Mouse (Mus musculus) heart, adult 2 months (tissue): Measurements from ENCODE around the gene BC035044. TPM values are rescaled to one million over a fixed set of nuclear protein-coding genes. Genes with fewer than 3 reads are reported as not detected.
"Not testable (repeated sequence)": the region's sequence is repeated elsewhere in the genome, so short reads cannot be mapped to it uniquely, and the experiment has no call there.

ENCODE experiments used
- DNase-seq, 2 experiments: peaks; one replicate each; pipeline ENCODE4 v3.0.0; 2021
- H3K27ac ChIP-seq: fragments of 200-600 bp; 2 replicates; pipeline ENCODE4 v1.8.1; 2022
- H3K27me3 ChIP-seq: fragments of 200-500 bp; 2 replicates; pipeline ENCODE4 v1.6.1; 2012; ENCODE audit warnings: mild to moderate bottlenecking, low read length, inconsistent platforms, mixed read lengths; ENCODE audit not compliant: control insufficient read depth, insufficient read depth
- H3K36me3 ChIP-seq: fragments of 200-500 bp; 2 replicates; pipeline ENCODE4 v1.6.1; 2012; ENCODE audit warnings: low read length, inconsistent platforms; ENCODE audit not compliant: control insufficient read depth, insufficient read depth
- H3K4me1 ChIP-seq: fragments of 200-500 bp; 2 replicates; pipeline ENCODE4 v1.6.1; 2011; ENCODE audit warnings: low read length; ENCODE audit not compliant: control insufficient read depth, insufficient read depth
- H3K4me3 ChIP-seq: fragments of 200-600 bp; 2 replicates; pipeline ENCODE4 v1.8.1; 2022
- H3K79me2 ChIP-seq: fragments of 200-500 bp; replicated peaks from 2 replicates; pipeline ENCODE4 v1.6.1; 2012; ENCODE audit warnings: mild to moderate bottlenecking, inconsistent platforms, low read length, moderate library complexity, mixed read lengths; ENCODE audit not compliant: control insufficient read depth, insufficient read depth
- H3K9ac ChIP-seq: fragments of 200-500 bp; 2 replicates; pipeline ENCODE4 v1.6.1; 2012; ENCODE audit warnings: low read depth, mild to moderate bottlenecking, control low read depth, inconsistent platforms, low read length, mixed read lengths
- CTCF ChIP-seq: fragments of 200-600 bp; IDR thresholded peaks from 2 replicates; pipeline ENCODE4 v1.8.1; 2022; ENCODE audit warnings: antibody characterized with exemption, mild to moderate bottlenecking, moderate library complexity
- EP300 ChIP-seq: fragments of 200-500 bp; IDR thresholded peaks from 2 replicates; pipeline ENCODE4 v1.6.1; 2011; ENCODE audit warnings: low read depth, low read length, control low read depth; ENCODE audit not compliant: insufficient read depth
- POLR2A ChIP-seq: fragments of 200-500 bp; IDR thresholded peaks from 2 replicates; pipeline ENCODE4 v1.6.1; 2011; ENCODE audit warnings: mild to moderate bottlenecking, low read depth, low read length, control low read depth; ENCODE audit not compliant: insufficient read depth
- WGBS: fragments of 180-500 bp; shearing (Covaris S2); methylation state at CpG from one replicate; pipeline ENCODE4 v1.1.7; 2018; 5-methylcytosine and 5-hydroxymethylcytosine counted together
- intact Hi-C: fragments of 180-260 bp; cut with DNase I; formaldehyde crosslinking; loops from one replicate; pipeline ENCODE4 v1.15.1; 2025
- microRNA-seq, 2 experiments: library from miRNA; unstranded; fragments of <30 nt; microRNA quantifications; one replicate each; pipeline ENCODE4 v1.2.0; 2021
- polyA plus RNA-seq: library from polyadenylated mRNA; depleted of rRNA; stranded (reverse); fragments of >200 nt; gene quantifications from 2 replicates; pipeline ENCODE4 v1.2.3, GENCODE M21; 2012; rRNA removed
- total RNA-seq, 2 experiments: library from RNA; stranded (reverse); gene quantifications; 2 replicates each; pipeline ENCODE4 v1.2.3; 2021

Gene BC035044
- total and polyA plus RNA-seq, 3 experiments, result 0.35 to 0.47 TPM; not detected in 1

DNA sequence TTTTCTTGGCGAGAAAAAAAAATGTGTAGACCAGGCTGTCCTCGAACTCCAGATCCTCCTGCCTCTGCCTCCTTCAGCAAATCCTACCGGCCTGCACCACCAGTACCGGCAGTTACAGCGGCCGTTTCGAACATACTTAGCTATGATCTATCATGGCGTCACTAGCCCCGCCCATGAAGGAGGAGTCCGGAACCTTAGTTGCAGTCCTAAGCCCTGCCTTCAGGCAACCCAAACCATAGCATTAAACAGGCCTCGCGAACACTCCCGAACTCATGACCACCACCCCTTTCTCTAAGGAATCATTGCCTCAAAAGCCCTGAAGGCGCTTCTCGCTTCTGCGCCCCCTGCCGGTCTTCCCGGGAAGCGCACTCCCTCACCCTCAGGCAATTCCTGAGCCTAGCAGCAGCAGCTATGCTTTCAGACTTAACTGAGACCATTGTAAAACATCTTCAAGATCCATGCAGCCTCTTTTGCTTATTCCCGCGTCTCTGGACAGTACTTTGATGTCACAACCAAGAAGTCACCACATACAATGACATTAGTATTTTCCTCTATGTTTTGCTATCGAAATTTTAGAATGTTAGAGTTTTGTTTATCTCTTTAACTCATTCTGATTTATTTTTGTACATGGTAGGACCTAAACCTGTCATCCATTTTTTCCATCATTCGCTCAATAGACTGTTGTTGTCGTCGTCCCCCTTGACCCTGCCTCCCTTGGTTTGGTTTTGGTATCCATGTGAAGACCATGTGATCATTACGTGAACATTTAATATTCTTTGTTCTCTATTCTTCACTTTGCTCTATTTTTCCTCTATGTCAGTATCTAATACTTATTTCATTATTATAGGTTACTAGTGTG is 87.7 kb downstream of the BC035044 start:
- Histone ChIP-seq H3K27me3 (no peaks in the 10 kb centered on the region), H3K4me1 (no peaks in the 10 kb centered on the region; the same call in 1 of the 2 replicates), H3K36me3 (no peaks in the 10 kb centered on the region), H3K9ac (no peak overlapping the region), H3K27ac (no peak overlapping the region), H3K4me3 (peak overlapping the region; percentile 43), H3K79me2 (no peaks in the 10 kb centered on the region)
- intact Hi-C loops, result loop anchor here (1.0 to 2.0 kb wide), 2 partner anchors 35 to 38 kb away; no protein-coding TSS in a partner anchor
- TF ChIP-seq EP300, result no peak; the same call in none of the 2 replicates
- TF ChIP-seq CTCF, result no peak; the same call in 1 of the 2 replicates
- peak; percentile 22; the same call in 1 of the 2 replicates for TF ChIP-seq POLR2A
- peak; percentile 94 for DNase-seq
- WGBS, result 7% methylated on average over 26 of the region's 26 CpGs

DNA sequence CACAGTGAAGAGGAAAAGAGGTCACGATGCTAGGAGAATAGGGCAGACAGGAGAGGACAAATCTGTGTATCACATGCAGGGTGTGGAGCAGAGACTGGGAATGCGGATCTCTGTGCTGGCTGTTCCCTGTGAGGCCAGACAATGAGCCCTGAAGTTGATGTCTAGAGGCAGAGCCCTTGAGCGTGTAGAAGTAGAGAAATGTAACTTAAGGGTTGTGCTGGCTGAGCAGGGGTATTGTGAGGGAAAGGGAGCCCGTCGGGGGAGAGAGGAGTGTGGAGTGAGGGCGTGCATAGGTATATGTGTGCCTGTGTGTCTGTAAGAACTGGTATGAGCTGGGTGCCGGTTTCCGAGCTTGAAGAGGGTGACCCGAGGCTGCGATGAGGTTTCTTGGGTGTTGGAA is 88.4 kb downstream of the BC035044 start:
- Histone ChIP-seq H3K27me3 (no peaks in the 10 kb centered on the region), H3K4me3 (peak overlapping the region; percentile 43), H3K27ac (no peak overlapping the region), H3K79me2 (no peaks in the 10 kb centered on the region), H3K9ac (peak overlapping the region; percentile 28), H3K4me1 (no peaks in the 10 kb centered on the region; the same call in 1 of the 2 replicates), H3K36me3 (no peaks in the 10 kb centered on the region)
- TF ChIP-seq CTCF (no peak), EP300 (no peak), POLR2A (no peak)
- intact Hi-C loops, result loop anchor here (2.0 kb wide), 1 partner anchor 38 kb away; no protein-coding TSS in a partner anchor
- 15% methylated on average over 10 of the region's 10 CpGs for WGBS
- DNase-seq, result no peak

DNA sequence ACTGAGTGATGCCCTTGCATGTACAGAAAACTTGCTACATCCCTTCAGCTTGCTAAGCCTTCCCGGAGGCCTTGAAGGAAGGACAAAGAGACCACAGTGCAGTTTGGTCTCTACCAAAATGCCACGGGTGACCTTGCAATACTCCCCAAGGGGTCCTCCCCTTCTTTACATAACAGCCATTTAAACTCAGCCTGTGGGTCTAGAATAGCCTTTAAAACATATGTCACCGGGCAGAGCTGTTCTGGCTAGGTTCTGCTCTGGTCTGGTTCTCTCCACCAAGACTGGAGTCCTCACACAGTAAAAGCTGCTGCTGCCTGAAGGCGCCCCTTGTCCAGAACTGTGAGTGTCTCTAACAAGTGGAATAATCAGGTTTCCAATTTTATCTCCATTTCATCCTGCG is 90.2 kb downstream of the BC035044 start:
- H3K4me3 ChIP-seq, H3K27ac ChIP-seq, DNase-seq, H3K9ac ChIP-seq, H3K79me2 ChIP-seq, H3K27me3 ChIP-seq, H3K36me3 ChIP-seq, H3K4me1 ChIP-seq, intact Hi-C loops: not testable (repeated sequence)
- WGBS, result 86% methylated on average over 5 of the region's 5 CpGs

DNA sequence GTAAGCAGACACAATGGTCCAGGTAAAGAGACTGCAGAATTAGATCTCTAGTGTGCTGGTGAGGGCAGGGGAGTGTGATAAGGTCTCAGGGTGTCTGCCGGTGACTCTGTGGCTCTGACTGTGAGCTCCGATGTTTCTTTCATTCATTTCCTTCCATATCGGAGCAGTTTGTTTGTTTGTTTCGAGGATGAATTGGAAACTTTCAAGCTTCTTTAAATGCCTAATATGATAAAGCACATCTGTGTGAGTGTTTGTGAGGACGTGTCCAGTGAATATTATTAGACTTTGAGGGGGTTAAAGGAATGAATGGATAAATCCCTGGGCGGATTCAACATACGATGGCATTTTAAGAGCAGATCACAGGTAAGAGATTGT is 91.0 kb downstream of the BC035044 start:
- H3K27me3 ChIP-seq, result no peaks in the 10 kb centered on the region
- no peak overlapping the region for H3K9ac ChIP-seq
- TF ChIP-seq EP300 (no peak), CTCF (peak; percentile 1), POLR2A (no peak)
- no peak overlapping the region for H3K27ac ChIP-seq
- intact Hi-C loops, result no loop called here
- H3K4me3 ChIP-seq, result peak overlapping the region; percentile 72
- 20% methylated on average over 7 of the region's 7 CpGs for WGBS
- DNase-seq, result no peak
- no peaks in the 10 kb centered on the region for H3K36me3 ChIP-seq
- H3K79me2 ChIP-seq, result no peaks in the 10 kb centered on the region
- H3K4me1 ChIP-seq, result no peaks in the 10 kb centered on the region; the same call in 1 of the 2 replicates

DNA sequence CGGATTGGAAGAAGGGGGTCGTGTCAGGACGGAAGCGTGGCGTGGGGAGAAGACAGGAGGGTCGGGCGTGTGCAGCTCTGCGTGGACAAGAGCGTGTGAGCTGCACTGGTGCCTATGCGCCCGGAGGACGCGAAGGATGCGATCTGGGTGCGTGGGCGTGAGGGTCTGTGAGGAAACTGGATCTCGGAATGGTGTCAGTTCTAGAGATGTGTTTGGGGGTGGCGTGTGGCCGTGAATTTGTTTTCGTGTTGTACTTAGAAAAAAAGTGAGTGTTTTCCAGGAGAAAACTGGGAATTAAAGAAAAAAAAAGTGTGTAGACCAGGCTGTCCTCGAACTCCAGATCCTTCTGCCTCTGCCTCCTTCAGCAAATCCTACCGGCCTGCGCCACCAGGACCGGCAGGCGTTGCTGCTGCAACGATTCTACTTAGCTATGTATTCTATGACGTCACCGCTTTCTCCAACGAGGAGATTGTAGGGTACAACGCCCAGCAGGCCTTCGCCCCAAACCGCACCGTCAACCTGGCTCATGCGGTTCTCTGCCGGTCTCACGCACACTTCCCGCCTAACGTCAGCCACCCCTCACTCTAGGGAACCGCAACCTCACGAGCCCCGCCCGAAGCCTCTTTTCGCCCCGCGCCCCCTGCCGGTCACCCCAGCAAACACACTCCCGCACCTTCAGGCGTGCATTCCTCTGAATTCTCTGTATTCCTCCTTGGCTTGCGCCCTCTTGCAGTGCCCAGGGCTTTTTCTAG is 91.6 kb downstream of the BC035044 start:
- under 1% methylated on average over 49 of the region's 49 CpGs for WGBS
- intact Hi-C loops, result not testable (repeated sequence)

More for the DNA sequence above, 91.6 kb downstream of the BC035044 start:
- not testable (repeated sequence) for H3K4me1 ChIP-seq, H3K36me3 ChIP-seq, H3K79me2 ChIP-seq, H3K27me3 ChIP-seq
- DNase-seq, result peak; percentile 87 to 90
- peak overlapping the region; percentile 72 for H3K4me3 ChIP-seq
- TF ChIP-seq EP300 (peak; percentile 65), POLR2A (0 out of 2 replicates have a peak, but pooled peaks have one; percentile 33), CTCF (peak; percentile 77)
- peak overlapping the region; percentile 85 for H3K27ac ChIP-seq
- peak overlapping the region; percentile 73 for H3K9ac ChIP-seq

Small RNA genes within 50 kb of the gene (microRNA-seq; reads per million reads assigned to microRNA genes)
- gene Gm27336, result 0 reads per million in 2 experiments

Other genes with a start within 250 kb of the BC035044 start
- 1 to 10 TPM in 1 of 2 experiments, under 1 TPM in 1; 0.89 to 1.0 TPM for gene Clec2h, start 228.7 kb downstream of the BC035044 start, total RNA-seq
- gene Clec2h, start 228.7 kb downstream of the BC035044 start, polyA plus RNA-seq, result not detected in 2 replicates
- not detected for gene Klrb1, start 168.1 kb downstream of the BC035044 start, total RNA-seq
- not detected in 2 replicates for gene Klrb1, start 168.1 kb downstream of the BC035044 start, polyA plus RNA-seq
- gene Klrb1c, start 101.9 kb downstream of the BC035044 start, total RNA-seq, result under 1 TPM; 0.18 TPM
- 0.20 and 0.92 TPM in 2 replicates for gene Klrb1c, start 101.9 kb downstream of the BC035044 start, polyA plus RNA-seq
- gene Gm44511, start 64.8 kb downstream of the BC035044 start, total RNA-seq, result not detected
- 0.86 TPM in 1 of 2 replicates, not detected in the other for gene Gm44511, start 64.8 kb downstream of the BC035044 start, polyA plus RNA-seq
- gene Klrb1b, start 64.8 kb downstream of the BC035044 start, total RNA-seq, result not detected
- 0.41 TPM in 1 of 2 replicates, not detected in the other for gene Klrb1b, start 64.8 kb downstream of the BC035044 start, polyA plus RNA-seq
- gene Clec2i, start 3.5 kb downstream of the BC035044 start, total RNA-seq, result under 1 TPM in 1 of 2 experiments, not detected in 1; 0.14 TPM
- gene Clec2i, start 3.5 kb downstream of the BC035044 start, polyA plus RNA-seq, result 0.12 and 0.31 TPM in 2 replicates
- gene Clec2g, start 43.3 kb upstream of the BC035044 start, total RNA-seq, result 1 to 10 TPM; 1.5 to 2.9 TPM
- gene Clec2g, start 43.3 kb upstream of the BC035044 start, polyA plus RNA-seq, result not detected in 2 replicates
- gene Klrb1f, start 154.8 kb upstream of the BC035044 start, total RNA-seq, result not detected
- gene Klrb1f, start 154.8 kb upstream of the BC035044 start, polyA plus RNA-seq, result 0.09 and 1.2 TPM in 2 replicates
- under 1 TPM in 1 of 2 experiments, not detected in 1; 0.26 TPM for gene Clec2e, start 209.8 kb upstream of the BC035044 start, total RNA-seq
- gene Clec2e, start 209.8 kb upstream of the BC035044 start, polyA plus RNA-seq, result 0.06 and 0.10 TPM in 2 replicates